Mouse (Mus musculus) adrenal gland, postnatal 4 days (tissue): ENCODE results near the gene Il4i1. TPM values are rescaled to one million over a fixed set of nuclear protein-coding genes. Genes with fewer than 3 reads are reported as not detected.

ENCODE experiments used
- microRNA-seq: library from miRNA; unstranded; fragments of <30 nt; microRNA quantifications from one replicate; pipeline ENCODE4 v1.2.0, GENCODE M21; 2021
- total RNA-seq, 2 experiments: library from RNA; stranded (reverse); gene quantifications; 2 replicates each; pipeline ENCODE4 v1.2.3; 2021

Il4i1 gene
- total RNA-seq, 2 experiments from 2014 or later, result 1.1 to 1.8 TPM

Small RNA genes lying within 50 kb of the gene (microRNA-seq; reads per million reads assigned to microRNA genes)
- not detected for gene Mir707

Other genes starting within 250 kb of the Il4i1 start
- 10 to 100 TPM in 1 of 2 experiments, 1 to 10 TPM in 1; 2.5 to 18.3 TPM for gene Napsa, start 244.0 kb upstream of the Il4i1 start, total RNA-seq
- gene Kcnc3, start 225.7 kb upstream of the Il4i1 start, total RNA-seq, result 1 to 10 TPM; 7.6 to 9.9 TPM
- gene Myh14, start 145.5 kb upstream of the Il4i1 start, total RNA-seq, result 1 to 10 TPM; 7.0 to 8.2 TPM
- not detected for gene Izumo2, start 107.6 kb upstream of the Il4i1 start, total RNA-seq
- gene Vrk3, start 68.0 kb upstream of the Il4i1 start, total RNA-seq, result 10 to 100 TPM; 42.8 to 43.4 TPM
- 1 to 10 TPM; 1.1 to 1.3 TPM for gene Zfp473, start 65.3 kb upstream of the Il4i1 start, total RNA-seq
- 10 to 100 TPM; 60.1 to 65.5 TPM for gene Nup62, start 299 bp upstream of the Il4i1 start, total RNA-seq
- gene Atf5, start 271 bp downstream of the Il4i1 start, total RNA-seq, result 100 to 1,000 TPM in 1 of 2 experiments, 10 to 100 TPM in 1; 59.8 to 104 TPM
- 100 to 1,000 TPM; 119 to 134 TPM for gene Akt1s1, start 32.6 kb downstream of the Il4i1 start, total RNA-seq
- 10 to 100 TPM; 87.9 to 92.0 TPM for gene Tbc1d17, start 32.7 kb downstream of the Il4i1 start, total RNA-seq
- 10 to 100 TPM; 50.8 to 54.6 TPM for gene Pnkp, start 40.8 kb downstream of the Il4i1 start, total RNA-seq
- gene Ptov1, start 53.4 kb downstream of the Il4i1 start, total RNA-seq, result 100 to 1,000 TPM; 385 to 394 TPM
- gene Med25, start 76.3 kb downstream of the Il4i1 start, total RNA-seq, result 100 to 1,000 TPM; 117 to 121 TPM
- 10 to 100 TPM; 24.6 to 26.7 TPM for gene Fuz, start 79.7 kb downstream of the Il4i1 start, total RNA-seq
- gene Ap2a1, start 113.1 kb downstream of the Il4i1 start, total RNA-seq, result 100 to 1,000 TPM in 1 of 2 experiments, 10 to 100 TPM in 1; 99.9 to 107 TPM
- gene Tsks, start 126.8 kb downstream of the Il4i1 start, total RNA-seq, result under 1 TPM in 1 of 2 experiments, not detected in 1; 0.39 TPM
- 10 to 100 TPM; 28.0 to 31.1 TPM for gene Cpt1c, start 158.5 kb downstream of the Il4i1 start, total RNA-seq
- 100 to 1,000 TPM; 380 to 390 TPM for gene Prmt1, start 170.2 kb downstream of the Il4i1 start, total RNA-seq
- 100 to 1,000 TPM; 106 to 111 TPM for gene Irf3, start 181.3 kb downstream of the Il4i1 start, total RNA-seq
- gene Bcl2l12, start 182.3 kb downstream of the Il4i1 start, total RNA-seq, result 10 to 100 TPM; 23.8 to 28.5 TPM
- 100 to 1,000 TPM; 114 TPM for gene Scaf1, start 200.0 kb downstream of the Il4i1 start, total RNA-seq
- gene Rras, start 201.6 kb downstream of the Il4i1 start, total RNA-seq, result 10 to 100 TPM; 58.9 to 59.7 TPM
- 10 to 100 TPM; 76.4 to 85.1 TPM for gene Prr12, start 236.5 kb downstream of the Il4i1 start, total RNA-seq
- 10 to 100 TPM; 61.1 to 71.2 TPM for gene Nosip, start 246.0 kb downstream of the Il4i1 start, total RNA-seq
- gene Prrg2, start 246.3 kb downstream of the Il4i1 start, total RNA-seq, result 10 to 100 TPM; 17.9 to 18.6 TPM